ENCODE assay signal across 8 mouse cellular contexts in the genomic region with DNA sequence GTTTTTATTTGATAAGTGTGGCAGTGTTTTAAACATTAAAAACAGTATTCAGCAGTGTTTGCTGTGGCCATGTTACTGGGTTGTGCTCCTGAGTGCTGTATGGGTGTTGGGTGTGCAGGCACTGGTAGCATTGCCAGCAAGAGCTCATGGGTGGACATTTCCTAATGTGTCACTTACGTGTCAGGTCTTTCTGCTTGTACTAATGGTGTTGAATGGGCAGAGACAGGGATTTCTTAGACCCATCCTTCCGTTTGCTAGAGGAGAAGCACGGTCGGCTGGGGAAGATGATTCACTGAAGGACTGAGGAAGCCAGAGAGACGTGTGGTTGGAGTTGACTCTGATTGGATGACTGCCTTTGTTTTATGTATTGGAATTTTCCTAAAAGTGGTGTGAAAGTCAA.
A peak's percentile ranks its signal among the peaks of the same experiment; 100 is the strongest.
DNase-seq lines count a peak whose midpoint lies in the region; ATAC-seq and TF ChIP-seq lines count a peak whose summit lies in the region.

No protein-coding gene starts in this region.

- peak overlapping the region; percentile 43 for H3K4me2 ChIP-seq in myocyte (ENCODE audit: low read depth)

- H3K79me2 ChIP-seq in myocyte (ENCODE audit: control insufficient read depth, insufficient read depth): peaks cover 22% of the 10 kb centered on the region

- no peak overlapping the region for H3ac ChIP-seq in myocyte (ENCODE audit: control insufficient read depth, insufficient read length)

- H3K4me3 ChIP-seq in layer of hippocampus, adult 2 months: peak overlapping the region; percentile 59
- H3K4me3 ChIP-seq in myocyte: peak overlapping the region; percentile 23

- H3K27ac ChIP-seq in layer of hippocampus, adult 2 months: peak overlapping the region; percentile 85

- H3K36me3 ChIP-seq in myocyte (ENCODE audit: control insufficient read depth, insufficient read depth): no peaks in the 10 kb centered on the region

- no peak for TF ChIP-seq CTCF in layer of hippocampus, adult 2 months (conservative IDR thresholded peaks at IDR 0.05)

- DNase-seq in cerebellum, postnatal 36 days: peak; percentile 25 to 48
- peak; percentile 33 to 56 for DNase-seq in layer of hippocampus, adult 2 months (ENCODE audit: low spot score in 2 of 2)
- no peak for DNase-seq in ovary, postnatal 14 days (ENCODE audit: low spot score)
- no peak for DNase-seq in T-cell, adult 2 months (ENCODE audit: low spot score)
- no peak for DNase-seq in thymus, postnatal 36 days
- no peak for DNase-seq in spleen, adult 18-20 months

- ATAC-seq in cerebellum, adult (ENCODE audit: insufficient number of reproducible peaks, low FRiP score, low TSS enrichment): peak; percentile 64; the same call in 1 of the 2 replicates

- H3K27me3 ChIP-seq in myocyte (ENCODE audit: control insufficient read depth, insufficient read depth, insufficient read length): no peaks in the 10 kb centered on the region

- TF ChIP-seq POLR2A in myocyte (IDR thresholded peaks at IDR 0.05; ENCODE audit: insufficient read length, low read depth): no peak

TF ChIP-seq in myocyte, 11 proteins besides CTCF, POLR2A, EP300 and RAD21:
- TF ChIP-seq E2F4 (IDR thresholded peaks at IDR 0.05; ENCODE audit: insufficient read depth) (no peak), MAX (IDR thresholded peaks at IDR 0.05; ENCODE audit: low read depth) (no peak), TCF3 (IDR thresholded peaks at IDR 0.05; ENCODE audit: insufficient read length, low read depth) (no peak), MYOD1 (IDR thresholded peaks at IDR 0.05; ENCODE audit: control insufficient read depth in 1 of 3, insufficient read length in 2 of 3, low read depth in 2 of 3) (no peak), TCF12 (IDR thresholded peaks at IDR 0.05; ENCODE audit: insufficient read depth, poor library complexity, severe bottlenecking) (no peak), CEBPB (IDR thresholded peaks at IDR 0.05; ENCODE audit: insufficient read depth, poor library complexity, severe bottlenecking) (no peak), MYOG (IDR thresholded peaks at IDR 0.05; ENCODE audit: control insufficient read depth in 1 of 3, insufficient read depth in 1 of 3, insufficient read length in 2 of 3, low read depth in 2 of 3) (no peak), SRF (IDR thresholded peaks at IDR 0.05; ENCODE audit: control insufficient read depth, insufficient read length, low read depth) (no peak), USF1 (IDR thresholded peaks at IDR 0.05; ENCODE audit: low read depth) (no peak), REST (IDR thresholded peaks at IDR 0.05; ENCODE audit: insufficient read depth, insufficient read length) (no peak), POLR2AphosphoS2 (IDR thresholded peaks at IDR 0.05; ENCODE audit: insufficient read length, low read depth) (no peak)

Comparison
In these comparisons a context has a peak if more than half of its experiments do, and no peak if none do; other contexts are left out.
1. DNase-seq: peak in cerebellum, postnatal 36 days (2 of 2) and layer of hippocampus, adult 2 months (2 of 2); none in ovary, postnatal 14 days (single experiment), T-cell, adult 2 months (single experiment), thymus, postnatal 36 days (0 of 2) and spleen, adult 18-20 months (0 of 2).